Mouse (Mus musculus): ENCODE measurements around the gene Glg1. TPM values are rescaled to one million over a fixed set of nuclear protein-coding genes. Genes with fewer than 3 reads are reported as not detected.

The Glg1 gene
- total RNA-seq, 2 experiments from 2014 or later = 129 TPM

- DNase-seq (ENCODE audit: low spot score in 2 of 2) = no peak
These were observed 103.1 kb downstream of the Glg1 start for GRCm38 (mm10) chr8:111155721-111156436.

GRCm38 (mm10) chr8:111145460-111146012, 113.5 kb downstream of the Glg1 start:
- DNase-seq (ENCODE audit: low spot score in 2 of 2) = peak; percentile 89 to 93

- peak in 1 of 2 experiments; percentile 21 for DNase-seq (ENCODE audit: low spot score in 2 of 2)
These were observed 114.0 kb downstream of the Glg1 start for GRCm38 (mm10) chr8:111144901-111145459.

GRCm38 (mm10) chr8:111142521-111142920, 116.5 kb downstream of the Glg1 start:
- no peak for DNase-seq (ENCODE audit: low spot score in 2 of 2)

- no peak for DNase-seq (ENCODE audit: low spot score in 2 of 2)
These were observed 128.3 kb downstream of the Glg1 start for GRCm38 (mm10) chr8:111130756-111131155.

GRCm38 (mm10) chr8:111119481-111119880, 139.5 kb downstream of the Glg1 start:
- peak; percentile 39 to 77 for DNase-seq (ENCODE audit: low spot score in 2 of 2)

- DNase-seq (ENCODE audit: low spot score in 2 of 2) = no peak
These were observed 144.1 kb downstream of the Glg1 start for GRCm38 (mm10) chr8:111114891-111115290.

Small RNA genes within 50 kb of the gene (microRNA-seq; reads per million reads assigned to microRNA genes)
- 0 reads per million in 2 experiments for gene Gm23193

Other genes starting within 250 kb of the Glg1 start
- gene Ddx19b, start 227.5 kb downstream of the Glg1 start, total RNA-seq (2021) = 10 to 100 TPM; 23.2 to 24.5 TPM
- 100 to 1,000 TPM in 1 of 2 experiments, 10 to 100 TPM in 1; 96.8 to 107 TPM for gene Aars, start 226.1 kb downstream of the Glg1 start, total RNA-seq (2021)
- not detected for gene Exosc6, start 202.9 kb downstream of the Glg1 start, total RNA-seq (2021)
- gene Clec18a, start 166.8 kb downstream of the Glg1 start, total RNA-seq (2021) = 1 to 10 TPM; 1.5 to 2.1 TPM
- gene Pdpr, start 164.6 kb downstream of the Glg1 start, total RNA-seq (2021) = 10 to 100 TPM; 26.9 to 30.3 TPM
- 10 to 100 TPM; 19.7 to 20.3 TPM for gene Rfwd3, start 41.0 kb upstream of the Glg1 start, total RNA-seq (2021)
- gene Mlkl, start 79.0 kb upstream of the Glg1 start, total RNA-seq (2021) = under 1 TPM; 0.37 to 0.91 TPM
- 10 to 100 TPM; 28.6 to 30.5 TPM for gene Fa2h, start 134.6 kb upstream of the Glg1 start, total RNA-seq (2021)

Data from layer of hippocampus, postnatal 14 days (tissue).